Mouse (Mus musculus) hindbrain, embryonic 13.5 days (tissue): ENCODE data around the gene Slc12a7. TPM values are rescaled to one million over a fixed set of nuclear protein-coding genes. Genes with fewer than 3 reads are reported as not detected.

Source experiments
- ATAC-seq: fragments of 200-750 bp; cut with Nextera tagmentation; 2 replicates; pipeline ENCODE4 v1.8.0; 2017; ENCODE audit warnings: moderate TSS enrichment; ENCODE audit not compliant: low FRiP score
- H3K27ac ChIP-seq: fragments of 300-500 bp; sonication (generic); 2 replicates; pipeline ENCODE4 v1.5.1; 2015; ENCODE audit warnings: inconsistent platforms, mild to moderate bottlenecking, moderate library complexity
- H3K27me3 ChIP-seq: fragments of 300-500 bp; sonication (generic); 2 replicates; pipeline ENCODE4 v1.6.1; 2015; ENCODE audit warnings: mild to moderate bottlenecking, inconsistent platforms
- H3K36me3 ChIP-seq: fragments of 300-500 bp; sonication (generic); 2 replicates; pipeline ENCODE4 v1.6.1; 2015; ENCODE audit warnings: mild to moderate bottlenecking, inconsistent platforms
- H3K4me1 ChIP-seq: fragments of 300-500 bp; sonication (generic); replicated peaks from 2 replicates; pipeline ENCODE4 v1.6.1; 2015; ENCODE audit warnings: inconsistent platforms
- H3K4me2 ChIP-seq: fragments of 300-500 bp; sonication (generic); 2 replicates; pipeline ENCODE4 v1.6.1; 2015; ENCODE audit warnings: inconsistent platforms, mild to moderate bottlenecking, moderate library complexity
- H3K4me3 ChIP-seq: fragments of 300-500 bp; sonication (generic); 2 replicates; pipeline ENCODE4 v1.5.1; 2015; ENCODE audit warnings: mild to moderate bottlenecking, inconsistent platforms
- H3K9ac ChIP-seq: fragments of 300-500 bp; sonication (generic); 2 replicates; pipeline ENCODE4 v1.6.1; 2015; ENCODE audit warnings: mild to moderate bottlenecking, inconsistent platforms
- H3K9me3 ChIP-seq: fragments of 300-500 bp; sonication (generic); 2 replicates; pipeline ENCODE4 v1.6.1; 2016; ENCODE audit warnings: inconsistent platforms
- WGBS: fragments of 180-500 bp; shearing (Covaris S2); methylation state at CpG from one replicate; pipeline ENCODE4 v1.1.7; 2015; 5-methylcytosine and 5-hydroxymethylcytosine counted together
- polyA plus RNA-seq: library from polyadenylated mRNA; unstranded; fragments of >200 nt; fragmentation: Nextera tagmentation; extraction: Ambion mirVana; gene quantifications from 2 replicates; pipeline ENCODE4 v1.2.1, GENCODE M21; 2015

Gene Slc12a7
- polyA plus RNA-seq, 1 experiment from 2014 or later, result 14.3 TPM

DNA sequence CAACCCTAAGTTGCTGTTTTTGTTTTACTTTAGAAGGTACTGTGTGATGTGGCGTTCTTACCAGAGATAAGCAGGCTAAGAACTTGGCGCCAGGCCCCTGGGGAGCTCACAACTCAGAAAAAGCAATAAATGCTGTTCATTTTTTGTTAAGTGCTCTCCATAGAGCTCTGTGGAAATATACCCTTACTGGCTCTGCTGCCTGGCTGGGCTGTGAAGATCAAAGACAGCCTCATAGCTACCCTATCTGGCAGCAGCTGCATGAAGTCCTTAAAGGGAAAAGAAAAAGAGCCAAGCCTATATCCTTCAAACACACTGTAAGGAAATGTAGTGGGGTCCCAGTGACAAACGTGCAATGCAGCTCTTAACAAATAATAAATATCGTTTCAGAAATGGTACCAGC is 102.9 kb downstream of the Slc12a7 start:
- H3K4me1 ChIP-seq, result 0 out of 2 replicates have a peak, but pooled peaks cover 8% of the 10 kb centered on the region
- no peak for ATAC-seq
- no peak overlapping the region for H3K27ac ChIP-seq
- H3K9ac ChIP-seq, result no peak overlapping the region
- H3K4me2 ChIP-seq, result no peak overlapping the region
- no peaks in the 10 kb centered on the region for H3K9me3 ChIP-seq
- no peak overlapping the region for H3K4me3 ChIP-seq
- 68% methylated on average over 4 of the region's 4 CpGs for WGBS
- no peaks in the 10 kb centered on the region for H3K27me3 ChIP-seq
- H3K36me3 ChIP-seq, result no peaks in the 10 kb centered on the region

DNA sequence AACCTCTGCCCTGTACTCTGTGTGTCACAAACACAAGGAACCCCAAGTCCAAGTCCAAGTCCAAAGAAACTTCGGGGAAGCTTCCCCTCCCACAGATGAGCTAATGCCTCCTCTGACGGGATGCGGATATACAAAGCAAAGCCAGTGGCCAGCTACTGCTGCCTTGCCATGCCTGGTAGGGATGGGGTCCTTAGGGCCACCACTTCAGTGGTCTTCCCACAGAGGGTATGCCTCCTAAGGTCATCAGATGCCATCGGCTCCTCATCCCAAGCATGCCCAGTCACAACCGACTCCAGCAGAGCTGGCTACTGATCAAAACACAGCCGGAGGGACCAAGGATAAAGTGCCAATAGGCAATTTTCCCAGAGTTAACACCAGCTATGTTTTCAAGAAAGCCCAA is 103.6 kb downstream of the Slc12a7 start:
- ATAC-seq, result no peak
- Histone ChIP-seq H3K4me1 (0 out of 2 replicates have a peak, but pooled peaks cover 8% of the 10 kb centered on the region), H3K27me3 (no peaks in the 10 kb centered on the region), H3K27ac (no peak overlapping the region), H3K4me2 (no peak overlapping the region), H3K4me3 (no peak overlapping the region), H3K9ac (no peak overlapping the region), H3K36me3 (no peaks in the 10 kb centered on the region), H3K9me3 (no peaks in the 10 kb centered on the region)
- WGBS, result 82% methylated on average over 6 of the region's 6 CpGs

DNA sequence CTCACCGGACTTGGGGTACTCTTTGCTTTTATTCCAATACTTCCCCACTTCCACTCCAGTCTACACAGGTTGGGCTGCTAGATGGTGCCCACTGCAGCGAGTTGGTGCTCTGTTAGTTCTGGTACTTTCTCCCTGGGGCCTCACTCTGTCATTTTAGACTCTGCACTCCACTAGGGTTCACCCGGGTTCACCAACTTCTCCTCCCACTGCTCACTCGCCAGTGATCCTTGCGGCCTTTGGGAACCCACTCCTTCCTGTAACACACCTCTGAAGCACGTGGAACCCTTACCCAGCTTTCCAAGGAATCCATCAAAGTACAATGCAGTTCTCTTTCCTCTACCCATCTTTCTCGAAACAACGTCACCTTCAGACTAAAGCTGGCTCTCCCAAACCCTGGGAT is 104.8 kb downstream of the Slc12a7 start:
- 0 out of 2 replicates have a peak, but pooled peaks cover 8% of the 10 kb centered on the region for H3K4me1 ChIP-seq
- no peak overlapping the region for H3K4me3 ChIP-seq
- no peak overlapping the region for H3K9ac ChIP-seq
- ATAC-seq, result no peak
- no peaks in the 10 kb centered on the region for H3K36me3 ChIP-seq
- H3K27ac ChIP-seq, result no peak overlapping the region
- H3K4me2 ChIP-seq, result no peak overlapping the region
- no peaks in the 10 kb centered on the region for H3K27me3 ChIP-seq
- no peaks in the 10 kb centered on the region for H3K9me3 ChIP-seq
- 84% methylated on average over 8 of the region's 8 CpGs for WGBS

DNA sequence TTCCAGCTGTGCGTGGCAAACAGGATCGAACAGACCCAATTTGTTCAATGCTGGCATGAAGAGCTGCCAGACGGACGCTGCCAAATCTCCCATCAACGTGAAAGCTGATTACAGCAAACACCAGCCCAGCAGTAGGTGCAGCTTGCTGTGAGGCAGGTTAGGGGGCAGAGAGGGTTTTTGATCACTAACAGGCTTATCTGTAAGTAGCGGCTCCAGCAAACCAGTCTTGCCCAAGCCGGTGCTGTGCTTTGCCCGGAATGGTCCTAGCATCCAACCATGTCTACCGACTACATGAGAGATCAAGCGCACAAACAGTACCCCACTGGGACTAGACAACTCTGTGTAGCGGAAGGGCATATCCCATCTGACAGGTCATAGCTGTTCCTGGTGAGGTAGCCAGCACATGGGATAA is 106.2 kb downstream of the Slc12a7 start:
- 76% methylated on average over 11 of the region's 11 CpGs for WGBS
- no peak overlapping the region for H3K27ac ChIP-seq
- H3K27me3 ChIP-seq, result no peaks in the 10 kb centered on the region
- H3K4me2 ChIP-seq, result no peak overlapping the region
- no peak overlapping the region for H3K9ac ChIP-seq
- ATAC-seq, result no peak
- H3K9me3 ChIP-seq, result no peaks in the 10 kb centered on the region
- H3K4me3 ChIP-seq, result no peak overlapping the region
- H3K4me1 ChIP-seq, result 0 out of 2 replicates have a peak, but pooled peaks cover 8% of the 10 kb centered on the region
- H3K36me3 ChIP-seq, result no peaks in the 10 kb centered on the region

DNA sequence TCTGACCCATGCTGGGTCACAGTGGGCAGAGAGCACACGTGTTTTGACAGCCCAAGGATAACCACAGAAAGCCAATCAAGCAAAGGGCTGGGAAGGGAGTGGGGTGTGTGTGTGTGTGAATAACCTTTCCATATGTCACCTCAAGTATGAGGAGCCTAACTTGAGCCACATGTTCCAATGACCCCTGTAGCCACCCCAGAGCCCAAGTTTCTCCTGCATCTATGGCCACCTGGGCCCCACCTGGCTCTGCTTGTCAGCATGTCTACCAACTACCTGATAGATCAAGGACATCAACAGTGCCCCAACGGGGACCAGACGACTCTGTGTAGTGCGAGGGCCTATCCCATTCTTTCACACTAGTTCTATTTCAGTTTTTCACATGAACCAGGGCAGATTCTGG is 106.8 kb downstream of the Slc12a7 start:
- H3K4me2 ChIP-seq, result no peak overlapping the region
- 89% methylated on average over 4 of the region's 4 CpGs for WGBS
- no peaks in the 10 kb centered on the region for H3K27me3 ChIP-seq

DNA sequence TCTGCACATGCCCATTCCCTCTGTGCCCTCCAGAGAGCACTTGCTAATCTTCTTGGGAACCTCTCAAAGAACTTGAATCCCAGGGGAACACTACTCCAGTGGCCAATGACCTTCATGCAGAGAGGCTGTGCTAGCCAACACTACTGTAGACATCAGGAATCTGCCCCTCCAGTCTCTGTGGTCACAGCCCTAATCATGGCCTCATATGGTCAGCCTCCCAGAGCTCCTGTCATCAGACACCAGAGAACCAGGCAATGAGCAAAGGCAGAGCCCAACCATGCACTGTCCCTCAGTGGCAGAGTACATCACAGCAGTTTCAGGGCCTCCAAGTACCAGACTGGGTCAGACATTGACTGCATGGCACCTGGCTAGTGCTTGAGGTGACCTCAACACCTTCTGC is 109.8 kb downstream of the Slc12a7 start:
- H3K4me1 ChIP-seq, result peaks cover 6% of the 10 kb centered on the region
- H3K9me3 ChIP-seq, result no peaks in the 10 kb centered on the region
- H3K4me2 ChIP-seq, result no peak overlapping the region
- no peak overlapping the region for H3K27ac ChIP-seq
- H3K27me3 ChIP-seq, result peaks cover 24% of the 10 kb centered on the region
- no peaks in the 10 kb centered on the region for H3K36me3 ChIP-seq
- no peak overlapping the region for H3K4me3 ChIP-seq
- ATAC-seq, result no peak
- no peak overlapping the region for H3K9ac ChIP-seq

More for the DNA sequence above, 106.8 kb downstream of the Slc12a7 start:
- Histone ChIP-seq H3K4me3 (no peak overlapping the region), H3K4me1 (0 out of 2 replicates have a peak, but pooled peaks cover 8% of the 10 kb centered on the region), H3K27ac (no peak overlapping the region), H3K9me3 (no peaks in the 10 kb centered on the region), H3K9ac (no peak overlapping the region), H3K36me3 (no peaks in the 10 kb centered on the region)
- no peak for ATAC-seq

DNA sequence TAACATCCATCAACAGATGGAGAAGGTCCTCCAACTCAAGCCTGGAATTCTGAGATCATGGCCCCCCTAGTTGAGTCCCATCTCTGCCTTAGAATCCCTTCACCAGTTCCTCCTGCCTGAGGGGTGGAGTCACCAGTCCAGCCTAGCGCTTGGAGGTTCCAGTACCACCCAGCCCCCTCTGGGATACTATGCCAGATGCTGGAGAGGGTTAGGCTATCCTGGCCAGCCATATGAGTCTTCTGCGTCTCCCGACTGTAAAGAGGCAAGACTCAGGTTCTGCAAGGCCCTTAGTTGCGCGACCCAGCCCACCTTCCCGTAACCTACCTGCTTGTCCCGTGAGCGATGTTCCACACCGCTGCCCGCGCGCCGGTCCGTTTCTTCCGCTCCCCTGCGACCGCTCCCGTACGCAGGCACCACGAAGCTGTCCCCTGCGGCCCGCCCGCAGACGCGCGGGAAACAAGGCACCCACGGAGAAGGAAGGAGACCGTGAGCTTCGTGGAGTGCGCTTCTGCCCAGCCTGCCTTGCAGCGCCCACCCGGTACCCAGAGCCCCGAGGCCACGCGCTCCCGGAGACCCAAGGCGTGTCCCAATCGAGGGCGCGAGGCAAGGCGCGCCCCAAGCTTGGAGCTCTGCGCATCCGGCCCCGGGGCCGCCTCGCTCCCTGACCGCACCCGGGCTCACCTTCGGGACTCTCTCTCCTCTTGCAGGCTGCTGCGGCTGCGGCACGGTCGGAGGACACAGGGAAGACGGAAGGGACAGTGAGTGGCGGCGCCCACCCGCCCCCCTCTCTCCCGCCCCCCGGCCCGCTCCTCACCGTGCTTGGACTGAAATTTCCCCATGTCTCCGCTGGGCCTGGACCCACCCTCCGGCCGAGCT is 113.9 kb downstream of the Slc12a7 start:
- under 1% methylated on average over 59 of the region's 65 CpGs for WGBS
- Histone ChIP-seq H3K9ac (peak overlapping the region; percentile 79), H3K27ac (no peak overlapping the region), H3K4me3 (peak overlapping the region; percentile 65), H3K9me3 (no peaks in the 10 kb centered on the region), H3K4me2 (peak overlapping the region; percentile 88), H3K27me3 (peaks cover 35% of the 10 kb centered on the region), H3K36me3 (no peaks in the 10 kb centered on the region), H3K4me1 (peaks cover 6% of the 10 kb centered on the region)
- peak; percentile 85 for ATAC-seq

DNA sequence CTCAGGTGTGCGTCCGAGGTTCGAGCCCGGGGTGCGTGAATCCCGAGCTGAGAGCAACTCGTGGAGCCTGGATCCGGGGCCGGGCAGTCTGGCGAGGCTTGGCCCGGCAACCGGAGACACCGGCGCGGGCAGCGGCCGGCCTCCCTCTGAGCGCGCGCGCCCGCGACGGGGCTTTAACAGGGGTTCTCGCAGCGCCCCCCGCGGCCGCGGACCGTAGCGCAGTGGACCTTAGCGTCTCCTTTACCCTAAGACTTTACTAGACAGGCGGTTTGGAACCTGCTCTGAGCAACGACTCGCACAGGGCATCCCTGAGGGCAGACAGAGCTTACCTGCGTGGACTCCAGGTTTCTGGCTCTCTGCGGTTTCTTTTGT is 114.6 kb downstream of the Slc12a7 start, which contains the start of gene Nkd2:
Nkd2 (minus strand) TSS at position 167 of the 372 bp plus-strand sequence.
- Histone ChIP-seq H3K9me3 (no peaks in the 10 kb centered on the region), H3K27ac (no peak within 1 kb of the TSS), H3K36me3 (no peaks in the 10 kb centered on the region), H3K27me3 (peaks cover 35% of the 10 kb centered on the region), H3K4me2 (peak within 1 kb of the TSS; percentile 88), H3K9ac (peak within 1 kb of the TSS; percentile 79), H3K4me3 (peak within 1 kb of the TSS; percentile 65), H3K4me1 (peaks cover 6% of the 10 kb centered on the region)
- under 1% methylated on average over 38 of the region's 38 CpGs for WGBS
- peak; percentile 88 for ATAC-seq

Other genes with a start within 250 kb of the Slc12a7 start
- 0.06 and 0.13 TPM in 2 replicates for gene Slc6a3, start 196.3 kb upstream of the Slc12a7 start, polyA plus RNA-seq
- 118 and 119 TPM in 2 replicates for gene Clptm1l, start 129.1 kb upstream of the Slc12a7 start, polyA plus RNA-seq
- 5.3 and 8.1 TPM in 2 replicates for gene Tert, start 106.2 kb upstream of the Slc12a7 start, polyA plus RNA-seq
- not detected in 2 replicates for gene Slc6a18, start 55.1 kb upstream of the Slc12a7 start, polyA plus RNA-seq
- 0.18 and 0.29 TPM in 2 replicates for gene Slc6a19, start 28.2 kb upstream of the Slc12a7 start, polyA plus RNA-seq
- gene Nkd2, start 114.5 kb downstream of the Slc12a7 start, polyA plus RNA-seq, result 9.5 and 9.7 TPM in 2 replicates
- 14.0 and 15.2 TPM in 2 replicates for gene Trip13, start 204.7 kb downstream of the Slc12a7 start, polyA plus RNA-seq
- gene Brd9, start 204.7 kb downstream of the Slc12a7 start, polyA plus RNA-seq, result 98.9 and 105 TPM in 2 replicates
- not detected in 2 replicates for gene Zdhhc11, start 230.8 kb downstream of the Slc12a7 start, polyA plus RNA-seq